Mouse (Mus musculus): ENCODE results near the gene Asb7. TPM values are rescaled to one million over a fixed set of nuclear protein-coding genes. Genes with fewer than 3 reads are reported as not detected.

Asb7 gene
- total and polyA plus RNA-seq, 2 experiments from 2014 or later, result 11.1 to 17.5 TPM

DNA sequence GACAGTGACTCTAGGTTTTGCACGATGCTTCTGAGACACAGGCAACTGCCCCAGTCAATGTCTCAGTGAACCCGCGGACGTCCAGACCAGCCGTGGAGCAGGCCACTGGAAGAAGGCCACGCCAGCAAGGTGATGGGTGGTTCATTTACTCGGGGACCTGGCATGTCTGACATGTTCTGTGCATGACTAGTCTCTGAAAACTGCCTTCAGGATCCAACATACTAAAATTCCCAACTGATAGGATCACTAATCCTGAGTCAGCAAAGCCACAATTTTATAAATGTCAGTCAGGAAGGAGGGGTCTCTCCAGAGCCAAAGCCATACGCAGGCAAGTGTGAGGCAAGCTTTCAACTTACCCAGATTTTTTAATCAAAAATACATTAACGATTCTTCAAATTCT is 35.8 kb downstream of the Asb7 start:
- no peak for TF ChIP-seq CTCF (IDR thresholded peaks at IDR 0.05)
- DNase-seq (ENCODE audit: low spot score), result no peak
- Histone ChIP-seq H3K27me3 (ENCODE audit: insufficient read depth, low read length) (no peaks in the 10 kb centered on the region), H3K27ac (ENCODE audit: low read depth, low read length) (no peak overlapping the region), H3K36me3 (ENCODE audit: insufficient read depth, low read length) (peaks cover 17% of the 10 kb centered on the region), H3K4me1 (ENCODE audit: insufficient read depth, low read length) (no peaks in the 10 kb centered on the region), H3K9ac (replicated peaks; ENCODE audit: low read length, poor library complexity, severe bottlenecking) (no peak overlapping the region), H3K9me3 (ENCODE audit: low read length) (no peaks in the 10 kb centered on the region), H3K4me3 (ENCODE audit: low read depth, low read length) (no peak overlapping the region), H3K4me2 (ENCODE audit: low read depth, low read length, poor library complexity, severe bottlenecking) (no peak overlapping the region)
- no peak for ATAC-seq (ENCODE audit: low FRiP score)
- WGBS, result 89% methylated on average over 9 of the region's 9 CpGs

DNA sequence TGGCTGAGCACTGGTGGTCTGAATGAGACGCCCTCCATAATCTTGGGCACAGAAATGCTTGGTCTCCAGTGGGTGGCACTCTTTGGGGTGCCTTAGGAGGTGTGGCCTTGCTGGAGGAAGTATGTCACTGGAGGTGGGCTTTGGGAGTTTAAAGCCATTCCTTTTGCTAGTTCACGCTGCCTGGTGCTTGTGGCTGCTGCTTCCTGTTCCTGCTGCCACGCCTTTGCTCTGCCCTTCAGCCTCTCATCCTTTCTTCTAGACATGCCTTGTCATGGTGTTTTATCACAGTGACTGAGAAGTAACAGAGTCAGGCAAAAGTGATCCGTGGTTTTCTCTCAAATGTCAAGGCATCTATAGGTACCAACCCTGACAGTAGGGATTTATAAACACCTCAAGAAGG is 37.2 kb downstream of the Asb7 start:
- WGBS, result 91% methylated on average over 4 of the region's 4 CpGs
- Histone ChIP-seq H3K27ac (ENCODE audit: low read depth, low read length) (no peak overlapping the region), H3K36me3 (ENCODE audit: insufficient read depth, low read length) (peaks cover 6% of the 10 kb centered on the region; the same call in 1 of the 2 replicates), H3K9ac (replicated peaks; ENCODE audit: low read length, poor library complexity, severe bottlenecking) (no peak overlapping the region), H3K4me1 (ENCODE audit: insufficient read depth, low read length) (no peaks in the 10 kb centered on the region), H3K9me3 (ENCODE audit: low read length) (no peaks in the 10 kb centered on the region), H3K27me3 (ENCODE audit: insufficient read depth, low read length) (no peaks in the 10 kb centered on the region), H3K4me3 (ENCODE audit: low read depth, low read length) (no peak overlapping the region), H3K4me2 (ENCODE audit: low read depth, low read length, poor library complexity, severe bottlenecking) (no peak overlapping the region)
- DNase-seq (ENCODE audit: low spot score), result no peak
- ATAC-seq (ENCODE audit: low FRiP score), result no peak
- TF ChIP-seq CTCF (IDR thresholded peaks at IDR 0.05), result no peak

DNA sequence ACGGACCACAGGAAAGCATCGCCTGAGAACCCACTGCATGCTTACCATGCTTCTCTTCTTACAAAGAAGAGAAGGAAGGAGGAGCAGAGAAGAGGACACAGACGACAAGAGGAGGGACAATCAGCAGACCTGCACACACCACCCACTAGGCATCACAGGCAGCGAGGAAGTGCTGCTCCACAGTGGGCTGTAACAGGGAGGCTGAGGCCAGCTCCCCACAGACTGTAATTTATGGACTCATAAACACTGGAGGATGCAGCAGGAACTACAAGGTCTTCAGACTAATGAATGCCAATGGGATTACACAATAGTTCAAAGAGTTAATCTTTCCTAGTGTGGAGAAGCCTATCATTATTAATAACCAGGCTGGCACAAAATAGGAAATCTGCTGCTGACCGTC is 38.5 kb downstream of the Asb7 start:
- TF ChIP-seq CTCF (IDR thresholded peaks at IDR 0.05), result no peak
- H3K27me3 ChIP-seq (ENCODE audit: insufficient read depth, low read length), result no peaks in the 10 kb centered on the region
- 57% methylated on average over 5 of the region's 5 CpGs for WGBS

DNA sequence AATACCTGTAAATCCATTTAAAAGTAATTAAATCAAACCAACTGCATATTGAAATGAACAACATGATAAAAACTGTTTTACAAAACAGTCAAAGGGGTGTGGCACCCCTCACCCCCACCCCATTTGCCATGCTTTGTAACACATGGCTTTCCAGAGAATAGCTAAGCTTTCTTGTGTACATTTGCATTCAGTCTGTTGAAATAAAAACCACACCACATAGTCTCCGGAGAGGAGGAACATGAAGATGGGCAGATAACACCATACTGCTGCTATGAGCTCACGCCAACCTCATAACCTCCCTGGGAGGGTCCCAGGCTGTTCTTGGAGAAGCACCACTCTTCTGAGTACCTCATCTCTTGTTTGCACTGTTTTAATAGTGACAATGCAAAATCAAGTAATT is 40.2 kb downstream of the Asb7 start:
- Histone ChIP-seq H3K4me2 (ENCODE audit: low read depth, low read length, poor library complexity, severe bottlenecking) (no peak overlapping the region), H3K4me1 (ENCODE audit: insufficient read depth, low read length) (no peaks in the 10 kb centered on the region), H3K9ac (replicated peaks; ENCODE audit: low read length, poor library complexity, severe bottlenecking) (no peak overlapping the region), H3K27ac (ENCODE audit: low read depth, low read length) (no peak overlapping the region), H3K4me3 (ENCODE audit: low read depth, low read length) (no peak overlapping the region), H3K36me3 (ENCODE audit: insufficient read depth, low read length) (0 out of 2 replicates have a peak, but pooled peaks cover under 1% of the 10 kb centered on the region), H3K9me3 (ENCODE audit: low read length) (no peaks in the 10 kb centered on the region), H3K27me3 (ENCODE audit: insufficient read depth, low read length) (no peaks in the 10 kb centered on the region)
- 91% methylated on average over 2 of the region's 2 CpGs for WGBS
- no peak for DNase-seq (ENCODE audit: low spot score)
- ATAC-seq (ENCODE audit: low FRiP score), result no peak
- TF ChIP-seq CTCF (IDR thresholded peaks at IDR 0.05), result no peak

More for the DNA sequence above, 38.5 kb downstream of the Asb7 start:
- Histone ChIP-seq H3K4me3 (ENCODE audit: low read depth, low read length) (no peak overlapping the region), H3K9me3 (ENCODE audit: low read length) (no peaks in the 10 kb centered on the region), H3K27ac (ENCODE audit: low read depth, low read length) (no peak overlapping the region), H3K4me2 (ENCODE audit: low read depth, low read length, poor library complexity, severe bottlenecking) (no peak overlapping the region), H3K9ac (replicated peaks; ENCODE audit: low read length, poor library complexity, severe bottlenecking) (no peak overlapping the region), H3K4me1 (ENCODE audit: insufficient read depth, low read length) (no peaks in the 10 kb centered on the region), H3K36me3 (ENCODE audit: insufficient read depth, low read length) (0 out of 2 replicates have a peak, but pooled peaks cover 3% of the 10 kb centered on the region)
- DNase-seq (ENCODE audit: low spot score) (no peak), ATAC-seq (ENCODE audit: low FRiP score) (no peak)

DNA sequence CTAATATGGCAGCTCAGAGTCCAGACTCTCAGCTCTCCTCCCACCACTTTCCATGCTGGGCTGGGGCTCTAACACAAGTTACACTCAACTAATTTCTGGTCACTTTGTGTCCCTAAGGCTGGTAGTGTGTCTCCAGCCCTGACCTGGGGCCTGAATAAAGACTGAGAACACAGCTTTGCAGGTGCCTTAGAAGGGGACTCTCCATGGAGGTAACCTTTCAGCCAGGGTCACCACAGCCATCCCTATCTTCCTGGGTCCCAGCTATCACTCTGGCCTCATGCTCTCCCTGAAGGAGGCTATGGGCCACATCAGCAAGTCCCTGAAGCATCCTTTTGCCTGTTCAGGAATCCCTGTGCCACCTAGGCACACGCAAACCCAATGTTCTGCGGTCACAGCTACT is 43.7 kb downstream of the Asb7 start:
- Histone ChIP-seq H3K4me1 (ENCODE audit: insufficient read depth, low read length) (no peaks in the 10 kb centered on the region), H3K4me2 (ENCODE audit: low read depth, low read length, poor library complexity, severe bottlenecking) (no peak overlapping the region), H3K27ac (ENCODE audit: low read depth, low read length) (no peak overlapping the region), H3K27me3 (ENCODE audit: insufficient read depth, low read length) (no peaks in the 10 kb centered on the region), H3K9me3 (ENCODE audit: low read length) (no peaks in the 10 kb centered on the region), H3K4me3 (ENCODE audit: low read depth, low read length) (no peak overlapping the region), H3K9ac (replicated peaks; ENCODE audit: low read length, poor library complexity, severe bottlenecking) (no peak overlapping the region), H3K36me3 (ENCODE audit: insufficient read depth, low read length) (peaks cover 6% of the 10 kb centered on the region; the same call in 1 of the 2 replicates)
- WGBS, result 100% methylated on average over 2 of the region's 2 CpGs
- DNase-seq (ENCODE audit: low spot score) (no peak), ATAC-seq (ENCODE audit: low FRiP score) (no peak)
- no peak for TF ChIP-seq CTCF (IDR thresholded peaks at IDR 0.05)

- Histone ChIP-seq H3K4me2 (ENCODE audit: low read depth, low read length, poor library complexity, severe bottlenecking) (no peak overlapping the region), H3K9ac (replicated peaks; ENCODE audit: low read length, poor library complexity, severe bottlenecking) (no peak overlapping the region), H3K4me3 (ENCODE audit: low read depth, low read length) (no peak overlapping the region), H3K27ac (ENCODE audit: low read depth, low read length) (no peak overlapping the region), H3K27me3 (ENCODE audit: insufficient read depth, low read length) (no peaks in the 10 kb centered on the region), H3K4me1 (ENCODE audit: insufficient read depth, low read length) (no peaks in the 10 kb centered on the region), H3K36me3 (ENCODE audit: insufficient read depth, low read length) (no peaks in the 10 kb centered on the region), H3K9me3 (ENCODE audit: low read length) (no peaks in the 10 kb centered on the region)
- TF ChIP-seq CTCF (IDR thresholded peaks at IDR 0.05), result no peak
- ATAC-seq (ENCODE audit: low FRiP score), result no peak
- WGBS, result 72% methylated on average over 6 of the region's 6 CpGs
- DNase-seq (ENCODE audit: low spot score), result peak; percentile 8
These were observed 56.0 kb downstream of the Asb7 start for GRCm38 (mm10) chr7:66633351-66633750.
